Mouse (Mus musculus) neural tube, embryonic 13.5 days (tissue): ENCODE data around the gene Msln. TPM values are rescaled to one million over a fixed set of nuclear protein-coding genes. Genes with fewer than 3 reads are reported as not detected.
"Not testable (repeated sequence)": the region's sequence is repeated elsewhere in the genome, so short reads cannot be mapped to it uniquely, and the experiment has no call there.

Source experiments
- ATAC-seq: fragments of 200-750 bp; cut with Nextera tagmentation; 2 replicates; pipeline ENCODE4 v1.8.0; 2017; ENCODE audit warnings: low read depth, mild to moderate bottlenecking, moderate TSS enrichment, moderate library complexity
- H3K27ac ChIP-seq: fragments of 300-500 bp; sonication (generic); replicated peaks from 2 replicates; pipeline ENCODE4 v1.5.1; 2015; ENCODE audit warnings: moderate library complexity, mild to moderate bottlenecking, inconsistent platforms
- H3K27me3 ChIP-seq: fragments of 300-500 bp; sonication (generic); 2 replicates; pipeline ENCODE4 v1.6.1; 2015; ENCODE audit warnings: mild to moderate bottlenecking, inconsistent platforms
- H3K36me3 ChIP-seq: fragments of 300-500 bp; sonication (generic); 2 replicates; pipeline ENCODE4 v1.6.1; 2015; ENCODE audit warnings: mild to moderate bottlenecking, inconsistent platforms
- H3K4me1 ChIP-seq: fragments of 300-500 bp; sonication (generic); replicated peaks from 2 replicates; pipeline ENCODE4 v1.6.1; 2015; ENCODE audit warnings: inconsistent platforms
- H3K4me2 ChIP-seq: fragments of 300-500 bp; sonication (generic); 2 replicates; pipeline ENCODE4 v1.6.1; 2015; ENCODE audit warnings: inconsistent platforms, mild to moderate bottlenecking, moderate library complexity
- H3K4me3 ChIP-seq: fragments of 300-500 bp; sonication (generic); 2 replicates; pipeline ENCODE4 v1.5.1; 2015; ENCODE audit warnings: mild to moderate bottlenecking, inconsistent platforms
- H3K9ac ChIP-seq: fragments of 300-500 bp; sonication (generic); 2 replicates; pipeline ENCODE4 v1.6.1; 2015; ENCODE audit warnings: moderate library complexity, mild to moderate bottlenecking, inconsistent platforms
- H3K9me3 ChIP-seq: fragments of 300-500 bp; sonication (generic); 2 replicates; pipeline ENCODE4 v1.6.1; 2016; ENCODE audit warnings: inconsistent platforms
- WGBS: fragments of 180-500 bp; shearing (Covaris S2); methylation state at CpG from one replicate; pipeline ENCODE4 v1.1.7; 2015; 5-methylcytosine and 5-hydroxymethylcytosine counted together
- polyA plus RNA-seq: library from polyadenylated mRNA; unstranded; fragments of >200 nt; fragmentation: Nextera tagmentation; extraction: Ambion mirVana; gene quantifications from 2 replicates; pipeline ENCODE4 v1.2.1, GENCODE M21; 2015

Gene Msln
- polyA plus RNA-seq, 1 experiment from 2014 or later: 0.29 TPM

- H3K9ac ChIP-seq, H3K27ac ChIP-seq, H3K36me3 ChIP-seq, H3K4me1 ChIP-seq, H3K4me2 ChIP-seq, H3K27me3 ChIP-seq, ATAC-seq, H3K9me3 ChIP-seq, H3K4me3 ChIP-seq: not testable (repeated sequence)
- 74% methylated on average over 12 of the region's 12 CpGs for WGBS
Observed at GRCm38 (mm10) chr17:25741471-25741870, 12.7 kb downstream of the Msln start.

GRCm38 (mm10) chr17:25738861-25739260 is 15.3 kb downstream of the Msln start:
- no peaks in the 10 kb centered on the region for H3K9me3 ChIP-seq
- no peak for ATAC-seq
- H3K4me3 ChIP-seq: no peak overlapping the region
- H3K27me3 ChIP-seq: no peaks in the 10 kb centered on the region
- H3K9ac ChIP-seq: no peak overlapping the region
- 88% methylated on average over 7 of the region's 7 CpGs for WGBS
- no peak overlapping the region for H3K27ac ChIP-seq
- H3K4me1 ChIP-seq: no peaks in the 10 kb centered on the region
- no peaks in the 10 kb centered on the region for H3K36me3 ChIP-seq
- no peak overlapping the region for H3K4me2 ChIP-seq

- H3K27ac ChIP-seq: no peak within 1 kb of the TSS
- no peak for ATAC-seq
- H3K36me3 ChIP-seq: peaks cover 5% of the 10 kb centered on the region
- WGBS: 84% methylated on average over 3 of the region's 3 CpGs
- no peaks in the 10 kb centered on the region for H3K27me3 ChIP-seq
- no peak within 1 kb of the TSS for H3K9ac ChIP-seq
- no peaks in the 10 kb centered on the region for H3K9me3 ChIP-seq
- H3K4me3 ChIP-seq: no peak within 1 kb of the TSS
- 0 out of 2 replicates have a peak, but pooled peaks cover 3% of the 10 kb centered on the region for H3K4me1 ChIP-seq
- no peak within 1 kb of the TSS for H3K4me2 ChIP-seq
Observed at GRCm38 (mm10) chr17:25735745-25736144, 18.4 kb downstream of the Msln start, which contains the start of gene Mslnl. Gene Mslnl, plus strand, starts transcription at chr17:25736042.

GRCm38 (mm10) chr17:25735246-25735645 is 18.9 kb downstream of the Msln start:
- ATAC-seq: no peak
- Histone ChIP-seq H3K9me3 (no peaks in the 10 kb centered on the region), H3K4me1 (0 out of 2 replicates have a peak, but pooled peaks cover 3% of the 10 kb centered on the region), H3K27ac (no peak overlapping the region), H3K36me3 (peaks cover 10% of the 10 kb centered on the region), H3K27me3 (no peaks in the 10 kb centered on the region), H3K4me3 (no peak overlapping the region), H3K9ac (no peak overlapping the region), H3K4me2 (no peak overlapping the region)
- whole genome bisulfite sequencing: 86% methylated on average over 5 of the region's 5 CpGs

- WGBS: 14% methylated on average over 2 of the region's 2 CpGs
- ATAC-seq: no peak
- H3K4me1 ChIP-seq: peaks cover 14% of the 10 kb centered on the region
- H3K9me3 ChIP-seq: no peaks in the 10 kb centered on the region
- no peak overlapping the region for H3K4me3 ChIP-seq
- no peak overlapping the region for H3K4me2 ChIP-seq
- no peaks in the 10 kb centered on the region for H3K27me3 ChIP-seq
- peaks cover 12% of the 10 kb centered on the region for H3K36me3 ChIP-seq
- H3K9ac ChIP-seq: no peak overlapping the region
- H3K27ac ChIP-seq: no peak overlapping the region
Observed at GRCm38 (mm10) chr17:25732082-25732481, 22.1 kb downstream of the Msln start.

- peak; percentile 4; the same call in 1 of the 2 replicates for ATAC-seq
- H3K9me3 ChIP-seq: no peaks in the 10 kb centered on the region
- H3K27ac ChIP-seq: no peak overlapping the region
- peak overlapping the region; percentile 58 for H3K4me3 ChIP-seq
- H3K27me3 ChIP-seq: no peaks in the 10 kb centered on the region
- H3K4me1 ChIP-seq: peaks cover 25% of the 10 kb centered on the region
- H3K4me2 ChIP-seq: peak overlapping the region; percentile 88
- H3K9ac ChIP-seq: peak overlapping the region; percentile 87
- H3K36me3 ChIP-seq: peaks cover 12% of the 10 kb centered on the region
- 28% methylated on average over 4 of the region's 4 CpGs for WGBS
Observed at GRCm38 (mm10) chr17:25728009-25728270, 26.2 kb downstream of the Msln start.

- Histone ChIP-seq H3K4me2 (peak within 1 kb of the TSS; percentile 88), H3K9ac (peak within 1 kb of the TSS; percentile 87), H3K4me1 (peaks cover 25% of the 10 kb centered on the region), H3K9me3 (no peaks in the 10 kb centered on the region), H3K4me3 (peak within 1 kb of the TSS; percentile 58), H3K27me3 (no peaks in the 10 kb centered on the region), H3K36me3 (peaks cover 13% of the 10 kb centered on the region), H3K27ac (no peak within 1 kb of the TSS)
- peak; percentile 98 for ATAC-seq
- under 1% methylated on average over 37 of the region's 37 CpGs for WGBS
Observed at GRCm38 (mm10) chr17:25727265-25728008, 26.7 kb downstream of the Msln start, which contains the start of the genes Chtf18 and Rpusd1. Gene Chtf18, minus strand, starts transcription at chr17:25727419. Gene Rpusd1, plus strand, starts transcription at chr17:25727670.

- 77% methylated on average over 6 of the region's 6 CpGs for WGBS
- peaks cover 8% of the 10 kb centered on the region for H3K36me3 ChIP-seq
- H3K4me2 ChIP-seq: no peak overlapping the region
- H3K27ac ChIP-seq: no peak overlapping the region
- no peak overlapping the region for H3K4me3 ChIP-seq
- H3K27me3 ChIP-seq: no peaks in the 10 kb centered on the region
- ATAC-seq: no peak
- H3K9ac ChIP-seq: no peak overlapping the region
- no peaks in the 10 kb centered on the region for H3K9me3 ChIP-seq
- H3K4me1 ChIP-seq: peaks cover 22% of the 10 kb centered on the region
Observed at GRCm38 (mm10) chr17:25725264-25725663, 28.9 kb downstream of the Msln start.

- 0 out of 2 replicates have a peak, but pooled peaks cover 5% of the 10 kb centered on the region for H3K36me3 ChIP-seq
- H3K4me1 ChIP-seq: peaks cover 22% of the 10 kb centered on the region
- no peaks in the 10 kb centered on the region for H3K9me3 ChIP-seq
- no peak overlapping the region for H3K9ac ChIP-seq
- no peak for ATAC-seq
- H3K4me3 ChIP-seq: no peak overlapping the region
- no peaks in the 10 kb centered on the region for H3K27me3 ChIP-seq
- 80% methylated on average over 7 of the region's 7 CpGs for WGBS
- no peak overlapping the region for H3K4me2 ChIP-seq
- H3K27ac ChIP-seq: no peak overlapping the region
Observed at GRCm38 (mm10) chr17:25723919-25724318, 30.3 kb downstream of the Msln start.

- ATAC-seq: no peak
- Histone ChIP-seq H3K9ac (no peak overlapping the region), H3K36me3 (0 out of 2 replicates have a peak, but pooled peaks cover 5% of the 10 kb centered on the region), H3K9me3 (no peaks in the 10 kb centered on the region), H3K27me3 (peaks cover 1% of the 10 kb centered on the region; the same call in 1 of the 2 replicates), H3K27ac (no peak overlapping the region), H3K4me3 (no peak overlapping the region), H3K4me2 (no peak overlapping the region), H3K4me1 (peaks cover 18% of the 10 kb centered on the region)
- WGBS: 96% methylated on average over 19 of the region's 19 CpGs
Observed at GRCm38 (mm10) chr17:25723470-25723869, 30.7 kb downstream of the Msln start.

- ATAC-seq: no peak
- Histone ChIP-seq H3K36me3 (0 out of 2 replicates have a peak, but pooled peaks cover 5% of the 10 kb centered on the region), H3K9me3 (no peaks in the 10 kb centered on the region), H3K4me3 (no peak overlapping the region), H3K9ac (no peak overlapping the region), H3K27ac (no peak overlapping the region), H3K4me1 (peaks cover 16% of the 10 kb centered on the region), H3K4me2 (no peak overlapping the region), H3K27me3 (peaks cover 21% of the 10 kb centered on the region)
- 94% methylated on average over 5 of the region's 5 CpGs for WGBS
Observed at GRCm38 (mm10) chr17:25721476-25721875, 32.7 kb downstream of the Msln start.

GRCm38 (mm10) chr17:25717691-25718090 is 36.5 kb downstream of the Msln start:
- Histone ChIP-seq H3K4me1 (peaks cover 14% of the 10 kb centered on the region), H3K4me2 (peak overlapping the region; percentile 65), H3K9ac (peak overlapping the region; percentile 67), H3K27ac (no peak overlapping the region), H3K9me3 (no peaks in the 10 kb centered on the region), H3K36me3 (0 out of 2 replicates have a peak, but pooled peaks cover 5% of the 10 kb centered on the region), H3K27me3 (peaks cover 38% of the 10 kb centered on the region), H3K4me3 (peak overlapping the region; percentile 37)
- ATAC-seq: no peak
- WGBS: 11% methylated on average over 6 of the region's 6 CpGs
